Mouse (Mus musculus): ENCODE results near the gene Slc5a11. TPM values are rescaled to one million over a fixed set of nuclear protein-coding genes. Genes with fewer than 3 reads are reported as not detected.

Slc5a11 gene
- polyA plus RNA-seq (2021; fragmentation: Nextera tagmentation), result 0.53 and 0.54 TPM in 2 replicates
- long read RNA-seq, experiment 1, result 0 reads
- long read RNA-seq, experiment 2, partial matches to known transcripts, result 1 of 1 reads
- long read RNA-seq, experiment 2, other reads (novel, unspliced or antisense), result 0 of 1 reads

GRCm38 (mm10) chr7:123214365-123215075 is at the start of gene Slc5a11:
Gene Slc5a11, plus strand, starts transcription at chr7:123214780.

Other genes starting within 250 kb of the Slc5a11 start
- gene Rbbp6, start 249.1 kb upstream of the Slc5a11 start, polyA plus RNA-seq (2021; fragmentation: Nextera tagmentation), result 7.6 and 7.9 TPM in 2 replicates
- 41.6 and 52.1 TPM in 2 replicates for gene Tnrc6a, start 90.9 kb upstream of the Slc5a11 start, polyA plus RNA-seq (2021; fragmentation: Nextera tagmentation)
- 163 and 174 TPM in 2 replicates for gene Lcmt1, start 155.0 kb downstream of the Slc5a11 start, polyA plus RNA-seq (2021; fragmentation: Nextera tagmentation)
- 2.5 and 2.7 TPM in 2 replicates for gene Arhgap17, start 155.1 kb downstream of the Slc5a11 start, polyA plus RNA-seq (2021; fragmentation: Nextera tagmentation)
- gene Aqp8, start 247.5 kb downstream of the Slc5a11 start, polyA plus RNA-seq (2021; fragmentation: Nextera tagmentation), result not detected in 2 replicates

All from layer of hippocampus, adult 6 months (tissue).